8 mouse cellular contexts compared by ENCODE assay signal in genomic region chr7:89980133-89980484, GRCm38 (mm10). TPM values are rescaled to one million over a fixed set of nuclear protein-coding genes. Genes with fewer than 3 reads are reported as not detected.
DNase-seq lines count a peak whose midpoint lies in the region; ATAC-seq and TF ChIP-seq lines count a peak whose summit lies in the region.

No protein-coding gene starts in this region.

- peak overlapping the region; percentile 50 for H3K27ac ChIP-seq in liver, adult 2 months (replicated peaks; ENCODE audit: insufficient read depth, low read depth, low read length)
- H3K27ac ChIP-seq in embryonic facial prominence, embryonic 13.5 days, result peak overlapping the region; percentile 100
- peak overlapping the region; percentile 100 for H3K27ac ChIP-seq in intestine, embryonic 16.5 days (ENCODE audit: low read length)
- peak overlapping the region; percentile 96 for H3K27ac ChIP-seq in neural tube, embryonic 14.5 days (ENCODE audit: low read depth, low read length)

- H3K79me2 ChIP-seq in liver, adult 2 months (ENCODE audit: control insufficient read depth, insufficient read depth, low read length), result peaks cover 23% of the 10 kb centered on the region

- H3K4me3 ChIP-seq in liver, adult 2 months (ENCODE audit: insufficient read depth, low read depth, low read length), result peak overlapping the region; percentile 86
- peak overlapping the region; percentile 80 for H3K4me3 ChIP-seq in embryonic facial prominence, embryonic 13.5 days
- H3K4me3 ChIP-seq in intestine, embryonic 16.5 days (ENCODE audit: low read length), result peak overlapping the region; percentile 85
- H3K4me3 ChIP-seq in neural tube, embryonic 14.5 days (ENCODE audit: low read depth, low read length), result peak overlapping the region; percentile 46

- DNase-seq in liver, adult 2 months (ENCODE audit: extremely low read depth, low read depth, low spot score), result no peak
- no peak for DNase-seq in liver
- DNase-seq in adrenal gland, adult 8-10 months, result no peak
- DNase-seq in thymus, postnatal 4 days, result no peak
- DNase-seq in adrenal gland, adult 2 months, result no peak

- no peak for TF ChIP-seq CTCF in liver, adult 2 months (IDR thresholded peaks at IDR 0.05; ENCODE audit: low read depth, low read length)

- peaks cover 14% of the 10 kb centered on the region for H3K36me3 ChIP-seq in liver, adult 2 months (ENCODE audit: control insufficient read depth, insufficient read depth, low read length)
- peaks cover 16% of the 10 kb centered on the region for H3K36me3 ChIP-seq in embryonic facial prominence, embryonic 13.5 days
- peaks cover 6% of the 10 kb centered on the region for H3K36me3 ChIP-seq in intestine, embryonic 16.5 days (ENCODE audit: control insufficient read depth, insufficient read depth, low read length)
- peaks cover 6% of the 10 kb centered on the region; the same call in 1 of the 2 replicates for H3K36me3 ChIP-seq in neural tube, embryonic 14.5 days (ENCODE audit: control insufficient read depth, insufficient read depth, low read length)

- peak overlapping the region; percentile 65 for H3K4me2 ChIP-seq in embryonic facial prominence, embryonic 13.5 days
- H3K4me2 ChIP-seq in intestine, embryonic 16.5 days (ENCODE audit: low read depth, low read length), result peak overlapping the region; percentile 65
- peak overlapping the region; percentile 92 for H3K4me2 ChIP-seq in neural tube, embryonic 14.5 days (ENCODE audit: low read depth, low read length)

- H3K4me1 ChIP-seq in liver, adult 2 months (ENCODE audit: control insufficient read depth, insufficient read depth, low read length), result peaks cover 7% of the 10 kb centered on the region; the same call in 1 of the 2 replicates
- H3K4me1 ChIP-seq in embryonic facial prominence, embryonic 13.5 days, result peaks cover 15% of the 10 kb centered on the region
- H3K4me1 ChIP-seq in intestine, embryonic 16.5 days (ENCODE audit: control insufficient read depth, insufficient read depth, low read length), result peaks cover 7% of the 10 kb centered on the region; the same call in 1 of the 2 replicates
- peaks cover 8% of the 10 kb centered on the region for H3K4me1 ChIP-seq in neural tube, embryonic 14.5 days (ENCODE audit: control insufficient read depth, insufficient read depth, low read length)

- TF ChIP-seq POLR2A in liver, adult 2 months (IDR thresholded peaks at IDR 0.05; ENCODE audit: extremely low read depth, insufficient read depth, low read length), result 0 out of 2 replicates have a peak, but pooled peaks have one; percentile 40

- ATAC-seq in embryonic facial prominence, embryonic 13.5 days (ENCODE audit: insufficient number of reproducible peaks, insufficient read depth, low FRiP score, low TSS enrichment, low read depth), result no peak
- peak; percentile 67; the same call in 1 of the 2 replicates for ATAC-seq in intestine, embryonic 16.5 days
- no peak for ATAC-seq in neural tube, embryonic 14.5 days (ENCODE audit: low read depth)

- H3K9ac ChIP-seq in liver, adult 2 months (ENCODE audit: low read depth, low read length), result peak overlapping the region; percentile 87
- peak overlapping the region; percentile 90 for H3K9ac ChIP-seq in embryonic facial prominence, embryonic 13.5 days
- peak overlapping the region; percentile 91 for H3K9ac ChIP-seq in intestine, embryonic 16.5 days (ENCODE audit: low read depth, low read length)
- H3K9ac ChIP-seq in neural tube, embryonic 14.5 days (replicated peaks; ENCODE audit: low read depth, low read length), result peak overlapping the region; percentile 52

- WGBS in liver, adult 2 months, result under 1% methylated on average over 31 of the region's 31 CpGs
- under 1% methylated on average over 31 of the region's 31 CpGs for WGBS in embryonic facial prominence, embryonic 13.5 days
- 0% methylated on average over 31 of the region's 31 CpGs for WGBS in intestine, embryonic 16.5 days
- WGBS in neural tube, embryonic 14.5 days, result under 1% methylated on average over 31 of the region's 31 CpGs

- H3K27me3 ChIP-seq in liver, adult 2 months (ENCODE audit: control insufficient read depth, insufficient read depth, low read length), result no peaks in the 10 kb centered on the region
- H3K27me3 ChIP-seq in embryonic facial prominence, embryonic 13.5 days, result no peaks in the 10 kb centered on the region
- H3K27me3 ChIP-seq in intestine, embryonic 16.5 days (replicated peaks; ENCODE audit: control insufficient read depth, insufficient read depth, low read length), result no peaks in the 10 kb centered on the region
- no peaks in the 10 kb centered on the region for H3K27me3 ChIP-seq in neural tube, embryonic 14.5 days (ENCODE audit: control insufficient read depth, insufficient read depth, low read length)

- no peaks in the 10 kb centered on the region for H3K9me3 ChIP-seq in embryonic facial prominence, embryonic 13.5 days
- no peaks in the 10 kb centered on the region for H3K9me3 ChIP-seq in intestine, embryonic 16.5 days (ENCODE audit: control insufficient read depth, low read length)
- H3K9me3 ChIP-seq in neural tube, embryonic 14.5 days (ENCODE audit: control insufficient read depth, low read length), result no peaks in the 10 kb centered on the region

RNA-seq across cellular contexts. Expression of gene Eed, which starts 0.7 kb away (rescaled TPM):
- total RNA-seq in liver, adult 2 months (2014; rRNA removed), result 30.7 and 43.5 TPM in 2 replicates
- polyA plus RNA-seq in liver, adult 2 months (2012; rRNA removed), result 10.7 and 16.1 TPM in 2 replicates
- polyA plus RNA-seq in embryonic facial prominence, embryonic 13.5 days (2015; fragmentation: Nextera tagmentation; extraction: Ambion mirVana), result 78.6 and 86.0 TPM in 2 replicates
- 48.4 and 59.1 TPM in 2 replicates for polyA plus RNA-seq in intestine, embryonic 16.5 days (2015; fragmentation: Nextera tagmentation; extraction: Ambion mirVana)
- polyA plus RNA-seq in neural tube, embryonic 14.5 days (2014; fragmentation: Nextera tagmentation; extraction: Ambion mirVana), result 30.3 and 32.9 TPM in 2 replicates
- 10 to 100 TPM; 44.8 to 61.1 (median 52.2) TPM for total RNA-seq in adrenal gland, adult 8-10 months (2022)
- total RNA-seq in adrenal gland, adult 2 months (2021), result 10 to 100 TPM; 49.3 to 71.0 TPM
- polyA plus RNA-seq in adrenal gland, adult 2 months (2012; rRNA removed), result 5.7 and 10.6 TPM in 2 replicates

RNA-seq across cellular contexts. Expression of gene Hikeshi, which starts 39.1 kb away (rescaled TPM):
- total RNA-seq in liver, adult 2 months (2014; rRNA removed), result 53.6 and 55.2 TPM in 2 replicates
- polyA plus RNA-seq in liver, adult 2 months (2012; rRNA removed), result 44.1 and 45.0 TPM in 2 replicates
- polyA plus RNA-seq in embryonic facial prominence, embryonic 13.5 days (2015; fragmentation: Nextera tagmentation; extraction: Ambion mirVana), result 132 TPM in 2 replicates
- 121 and 134 TPM in 2 replicates for polyA plus RNA-seq in intestine, embryonic 16.5 days (2015; fragmentation: Nextera tagmentation; extraction: Ambion mirVana)
- polyA plus RNA-seq in neural tube, embryonic 14.5 days (2014; fragmentation: Nextera tagmentation; extraction: Ambion mirVana), result 138 and 155 TPM in 2 replicates
- 100 to 1,000 TPM in 1 of 4 experiments, 10 to 100 TPM in 3; 70.5 to 124 (median 93.3) TPM for total RNA-seq in adrenal gland, adult 8-10 months (2022)
- 10 to 100 TPM; 84.6 to 85.3 TPM for total RNA-seq in adrenal gland, adult 2 months (2021)
- polyA plus RNA-seq in adrenal gland, adult 2 months (2012; rRNA removed), result 36.6 and 69.6 TPM in 2 replicates

Comparison
In these comparisons a context has a peak if more than half of its experiments do, and no peak if none do; other contexts are left out.
1. H3K27ac ChIP-seq: peak in every context shown above with its lines; median percentile 100 in embryonic facial prominence, embryonic 13.5 days; 100 in intestine, embryonic 16.5 days; 96 in neural tube, embryonic 14.5 days; 50 in liver, adult 2 months.